Mouse (Mus musculus) spleen, adult 12 weeks (tissue): ENCODE measurements around the gene Lsamp.

Experiments used
- DNase-seq: peaks from one replicate; pipeline ENCODE4 v3.0.0; 2022; ENCODE audit warnings: low spot score

The Lsamp gene

DNA sequence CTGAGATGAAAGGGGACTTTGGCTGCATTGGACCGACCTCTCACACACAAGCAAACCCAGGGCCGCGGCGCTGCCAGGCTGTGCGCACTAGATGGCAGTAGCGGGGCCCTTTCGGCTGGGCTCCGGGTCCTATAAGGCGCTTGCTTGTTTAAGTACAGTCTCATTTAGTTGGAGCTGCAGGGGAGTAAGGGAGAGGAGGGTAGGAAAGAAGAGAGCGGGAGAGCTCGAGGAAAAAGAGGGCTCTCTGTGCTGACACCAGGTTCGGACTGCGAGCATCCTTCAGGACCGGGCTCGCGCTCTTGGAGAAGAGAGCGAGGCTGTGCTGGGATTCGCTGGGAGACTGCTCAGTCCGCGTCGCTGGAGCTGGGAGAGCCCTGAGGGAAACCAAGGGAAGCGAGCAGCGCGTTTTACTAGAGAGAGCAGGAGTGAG is at the start of gene Lsamp:
TSS of gene Lsamp (plus strand) at position 157 of the 430 bp plus-strand sequence.
- DNase-seq, result no peak

DNA sequence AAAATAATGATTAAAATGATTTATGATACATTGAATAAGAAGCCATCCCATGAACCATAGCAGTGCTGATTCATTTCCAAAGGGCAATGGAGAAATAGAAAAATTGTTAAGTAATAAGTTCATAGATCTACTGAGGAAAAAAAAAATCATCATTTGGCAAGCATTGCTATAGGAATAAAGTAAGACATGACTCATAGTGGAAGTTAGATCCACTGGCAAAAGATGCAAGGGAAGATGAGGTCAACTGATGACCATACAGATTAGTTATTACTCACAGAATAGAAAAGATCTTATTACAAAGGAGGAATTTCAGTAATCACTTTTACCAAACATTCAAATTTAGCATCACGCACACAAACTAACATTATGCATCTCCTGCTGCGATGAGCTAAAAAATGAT is 26.5 kb upstream of the Lsamp start:
- DNase-seq, result no peak

GRCm38 (mm10) chr16:39972712-39973111 is 11.4 kb upstream of the Lsamp start:
- no peak for DNase-seq

DNA sequence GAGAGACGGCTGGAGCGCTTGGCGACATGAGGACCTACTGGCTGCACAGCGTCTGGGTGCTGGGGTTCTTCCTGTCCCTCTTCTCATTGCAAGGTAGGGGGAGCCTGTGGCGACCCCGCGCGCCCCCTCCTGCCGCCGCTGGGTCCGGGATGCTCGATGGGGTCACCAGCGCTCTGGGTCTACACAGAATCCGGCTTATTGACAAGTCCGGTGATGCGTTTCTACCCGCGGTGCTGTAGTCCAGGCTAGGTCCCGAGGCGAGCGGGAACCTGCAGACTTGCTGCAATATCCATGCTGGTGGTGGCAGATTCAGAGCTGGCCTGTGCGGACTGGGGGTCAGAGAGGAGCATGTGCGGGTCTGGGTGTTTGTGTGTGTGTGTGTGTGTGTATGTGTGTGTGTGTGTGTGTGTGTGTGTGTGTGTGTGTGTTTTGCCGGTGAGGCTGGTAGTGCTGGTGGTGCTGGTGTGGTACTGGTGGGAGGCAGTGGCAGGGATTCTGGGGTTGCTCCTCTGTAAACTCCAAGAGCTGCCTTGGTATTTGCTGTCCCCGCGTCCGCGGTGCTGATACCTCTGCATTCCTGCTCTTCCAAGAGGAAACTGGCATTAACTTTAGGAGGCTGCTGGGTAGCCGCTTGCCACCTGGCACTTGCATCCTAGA is 602 bp downstream of the Lsamp start:
- no peak for DNase-seq

DNA sequence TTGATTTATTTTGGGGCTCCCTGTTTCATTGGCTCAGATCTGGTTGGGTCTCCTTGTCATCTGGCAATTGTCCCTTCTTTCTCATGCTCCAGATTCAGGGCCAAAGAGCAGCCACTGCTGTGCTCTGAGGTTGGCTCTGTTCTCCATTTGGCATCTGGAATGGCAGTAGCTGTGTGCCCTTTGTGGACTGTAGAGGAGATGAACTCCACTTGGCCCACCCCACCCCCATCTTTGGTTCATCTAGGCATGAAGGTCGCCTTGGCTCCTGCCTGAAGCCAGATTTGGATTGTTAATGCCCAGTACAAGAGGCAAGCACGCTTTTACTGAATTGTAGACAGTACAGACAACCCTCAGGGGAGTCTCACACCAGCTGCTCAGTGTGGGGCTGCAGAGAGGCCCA is 4.3 kb downstream of the Lsamp start:
- no peak for DNase-seq

DNA sequence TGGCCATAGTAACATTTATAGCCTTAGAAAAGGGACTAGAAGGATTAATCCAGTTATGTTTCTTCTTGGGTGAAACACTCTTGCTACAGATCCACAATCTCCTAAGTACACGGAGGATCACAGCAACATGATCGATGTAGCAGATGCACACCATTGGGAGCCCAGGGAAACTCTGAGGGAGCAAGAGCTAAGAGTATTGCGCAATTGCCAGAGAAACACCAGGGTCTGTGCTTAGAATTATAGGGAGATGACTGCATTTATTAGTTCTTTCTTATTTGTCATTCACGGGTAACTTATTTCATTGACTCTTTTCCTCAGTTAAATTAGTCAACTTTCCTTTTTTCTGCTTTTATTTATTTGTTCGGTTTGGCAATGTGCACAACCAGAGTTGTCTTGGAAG is 10.7 kb downstream of the Lsamp start:
- no peak for DNase-seq

DNA sequence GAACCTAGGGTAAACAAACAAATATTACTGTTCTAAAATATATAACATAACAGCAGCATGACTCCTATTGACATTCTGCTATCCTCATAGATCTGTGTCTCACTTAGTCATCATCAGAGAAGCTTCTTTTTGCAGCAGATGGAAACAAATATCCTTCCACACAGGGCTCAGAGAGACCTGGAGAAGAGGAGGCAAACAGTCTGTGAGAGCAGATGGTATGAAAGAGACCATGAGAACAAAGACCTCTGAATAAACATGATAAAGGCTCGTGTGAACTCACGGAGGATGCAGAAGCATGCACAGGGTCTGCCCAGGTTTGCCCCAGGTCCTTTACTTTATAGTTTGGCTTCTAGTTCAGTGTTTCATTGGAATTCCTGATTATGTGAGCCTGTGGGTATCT is 24.6 kb downstream of the Lsamp start:
- no peak for DNase-seq

DNA sequence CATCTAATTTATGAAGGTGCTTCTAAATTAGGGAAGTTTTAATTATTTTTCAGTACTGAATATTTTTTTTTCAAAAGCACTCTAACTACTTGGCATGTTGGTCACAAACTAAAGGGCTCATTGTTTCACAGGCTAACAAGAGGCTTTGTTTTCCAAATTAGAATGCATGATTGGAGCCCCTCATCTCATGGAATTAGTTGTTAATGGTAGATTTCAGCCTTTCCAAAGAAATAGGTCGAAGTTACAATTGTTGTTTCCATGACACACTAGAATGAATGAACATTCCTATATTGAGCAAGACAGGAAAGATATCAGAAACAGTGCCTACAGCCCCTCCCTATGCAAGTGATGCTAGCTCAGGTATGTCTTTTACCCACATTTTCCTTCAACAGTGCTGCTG is 26.9 kb downstream of the Lsamp start:
- no peak for DNase-seq

DNA sequence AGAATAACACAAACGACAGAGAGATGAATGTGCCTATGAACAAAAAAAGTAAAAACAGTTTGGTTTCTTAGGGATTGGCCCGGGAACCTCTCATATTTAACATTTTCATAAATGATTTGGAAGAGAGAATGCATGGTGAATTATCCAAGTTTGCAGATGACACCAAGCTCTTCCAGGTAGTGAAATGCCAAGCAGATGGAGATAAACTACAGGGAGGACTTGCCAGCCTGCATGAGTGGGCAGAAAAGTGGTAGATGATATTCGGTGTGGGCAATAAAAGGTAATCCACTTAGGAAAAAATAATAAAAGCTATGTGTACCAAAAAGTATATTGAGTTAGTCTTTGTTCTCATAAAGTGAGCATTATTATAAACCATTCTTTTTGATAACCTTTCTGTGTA is 38.5 kb downstream of the Lsamp start:
- no peak for DNase-seq

DNA sequence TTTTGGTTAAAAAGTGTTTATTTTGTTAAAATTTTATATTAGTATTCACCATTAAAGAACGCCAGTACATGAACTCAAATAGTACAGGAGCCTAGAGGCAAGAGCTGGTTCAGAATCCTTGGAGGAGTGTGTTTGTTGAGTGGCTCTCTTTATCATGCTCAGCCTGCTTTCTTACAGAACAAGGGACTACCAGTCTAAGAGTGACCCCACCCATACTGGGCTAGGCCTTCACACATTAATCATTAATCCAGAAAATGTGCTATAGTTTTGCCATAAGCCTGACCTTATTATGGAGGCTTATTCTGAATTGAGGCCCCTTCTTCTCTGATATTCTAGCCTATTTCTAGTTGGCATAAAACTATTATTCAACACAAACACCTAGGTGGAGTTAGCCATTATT is 52.6 kb downstream of the Lsamp start:
- no peak for DNase-seq

DNA sequence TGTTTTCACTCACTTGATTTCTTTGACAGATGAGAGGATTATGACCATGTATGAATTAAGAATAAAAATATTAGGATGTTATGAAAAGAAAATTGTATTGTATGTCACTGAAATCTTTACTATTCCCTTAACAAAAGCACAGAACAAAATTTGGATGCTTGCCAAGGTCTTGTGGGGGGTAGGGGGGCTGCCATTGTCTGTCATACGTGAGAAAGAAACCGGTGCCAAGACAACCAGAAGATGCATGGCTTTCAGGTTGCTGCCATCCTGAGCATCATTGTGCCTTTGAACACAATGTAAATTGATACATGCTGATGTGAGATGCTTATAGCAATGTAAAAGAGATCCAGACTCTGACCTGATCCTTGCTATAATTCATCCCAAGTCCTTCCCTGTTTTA is 75.4 kb downstream of the Lsamp start:
- DNase-seq, result no peak

DNA sequence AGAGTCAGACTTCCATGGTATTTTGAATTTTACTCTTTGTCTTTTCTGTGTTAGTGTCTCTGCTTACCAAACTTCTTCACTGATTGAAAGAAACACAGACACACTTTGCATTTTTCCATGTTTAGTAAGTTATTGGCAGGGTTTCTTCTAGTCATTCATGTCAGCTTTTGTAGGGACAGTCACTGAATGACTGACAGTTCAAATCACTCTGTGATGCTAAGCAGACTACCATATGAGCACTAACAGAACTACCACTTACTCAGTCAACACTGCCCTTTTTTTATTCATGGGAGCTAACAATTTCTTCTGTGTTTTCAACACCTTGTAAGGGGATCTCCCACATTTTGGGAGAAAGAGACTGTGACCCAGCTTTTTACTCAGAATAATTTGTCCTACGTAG is 75.8 kb downstream of the Lsamp start:
- no peak for DNase-seq

DNA sequence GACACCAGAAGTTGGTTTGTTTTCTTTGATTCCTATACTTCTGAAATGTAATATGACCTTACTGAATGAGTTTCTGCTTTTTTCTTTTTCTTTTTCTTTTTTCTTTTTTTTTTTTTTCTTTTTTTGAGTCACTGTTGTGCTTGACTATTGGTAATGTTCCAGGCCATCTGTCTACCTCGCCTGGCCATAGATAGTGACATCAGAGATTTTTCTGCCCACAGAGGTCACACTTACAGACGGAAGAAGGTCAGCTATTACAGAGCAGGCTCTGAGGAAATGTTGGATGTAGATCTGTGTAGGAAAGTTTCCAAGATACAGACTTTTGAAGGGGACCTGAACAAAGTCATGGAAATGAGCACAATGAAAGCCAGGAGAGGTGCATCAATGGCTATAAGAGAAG is 76.3 kb downstream of the Lsamp start:
- DNase-seq, result no peak

DNA sequence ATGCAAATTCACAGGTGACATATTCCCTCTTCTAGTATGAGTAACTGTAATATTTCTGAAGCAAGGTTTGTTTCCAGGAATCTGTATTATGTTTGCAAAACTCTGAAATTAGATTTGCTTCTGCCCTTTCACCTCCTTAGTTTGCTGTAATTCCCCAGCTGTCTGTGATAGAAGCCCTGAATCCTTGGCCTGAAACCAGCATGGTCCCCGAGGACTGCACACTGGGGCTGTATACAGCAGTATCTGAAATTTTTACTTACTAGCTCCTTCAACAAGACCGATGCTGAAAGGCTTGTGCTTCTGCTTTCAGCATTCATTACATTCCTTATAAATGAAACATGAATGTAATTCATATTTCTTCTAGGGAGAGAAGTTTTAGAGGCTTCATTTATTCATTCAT is 91.4 kb downstream of the Lsamp start:
- no peak for DNase-seq

DNA sequence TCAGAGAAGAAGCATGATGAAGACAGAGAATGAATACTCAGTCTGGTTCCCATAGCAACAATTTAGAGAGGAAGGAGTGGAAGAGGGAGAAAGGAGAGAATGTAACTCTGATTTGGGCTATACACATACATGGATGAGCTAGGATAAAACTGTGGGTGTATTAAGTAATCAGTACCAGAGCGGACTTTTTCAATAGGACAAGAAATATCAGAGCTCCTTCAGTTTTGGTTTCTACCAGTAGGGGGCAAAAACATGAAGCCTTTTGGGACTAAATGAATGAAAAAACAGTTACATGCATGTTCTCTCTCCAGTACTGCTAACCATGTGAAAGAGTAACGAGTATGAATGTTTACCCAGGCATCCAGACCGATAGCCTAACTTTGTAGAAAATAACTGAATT is 96.1 kb downstream of the Lsamp start:
- DNase-seq, result no peak

DNA sequence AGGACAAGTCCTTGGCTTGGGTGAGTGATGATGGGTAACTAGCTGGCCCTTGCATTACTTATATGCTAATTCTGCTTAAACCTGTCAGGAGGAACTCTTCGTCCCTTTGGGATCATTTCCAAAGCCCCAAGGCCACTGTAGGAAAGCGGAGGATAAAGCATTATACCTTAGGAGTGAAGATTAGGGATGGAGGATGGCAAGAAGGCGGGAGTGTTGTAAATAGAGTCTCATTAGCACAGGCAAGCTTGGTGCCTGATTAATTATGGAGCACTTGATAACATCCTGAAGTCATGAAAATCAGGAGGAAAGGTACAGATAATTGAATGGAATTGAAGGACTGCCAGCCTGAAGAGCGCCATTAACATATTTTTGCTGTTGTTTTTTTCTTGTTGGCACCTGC is 120.2 kb downstream of the Lsamp start:
- no peak for DNase-seq

- no peak for DNase-seq
Observed at GRCm38 (mm10) chr16:40182918-40183317, 198.8 kb downstream of the Lsamp start.

DNA sequence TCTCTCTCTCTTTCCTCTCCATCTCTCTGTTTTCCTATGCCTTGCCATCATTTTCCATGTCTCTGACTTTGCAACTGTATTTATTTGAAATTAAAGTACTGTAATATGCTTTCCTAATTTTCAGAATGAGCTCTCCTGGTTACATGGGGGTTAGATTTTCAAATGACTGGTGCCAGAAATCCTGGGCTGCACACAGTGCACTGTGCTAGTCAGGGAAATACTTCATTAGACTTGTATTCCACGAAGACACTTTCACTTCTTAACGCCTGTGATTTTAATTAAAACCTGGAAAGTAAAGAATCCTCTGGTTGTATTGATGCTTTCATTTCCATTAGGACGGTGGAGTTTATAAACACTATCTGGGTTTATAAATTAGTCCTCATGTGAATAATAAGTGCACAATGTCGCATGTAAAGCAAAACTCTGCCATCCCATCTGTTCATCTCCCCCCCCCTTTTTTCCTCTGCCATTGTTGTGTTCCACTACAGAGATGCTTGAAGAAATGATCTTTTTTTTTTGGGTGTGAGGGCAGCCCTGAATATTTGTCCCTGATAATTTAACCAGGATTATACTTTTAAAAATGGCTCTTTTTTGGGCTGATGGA is 203.9 kb downstream of the Lsamp start:
- DNase-seq, result no peak

DNA sequence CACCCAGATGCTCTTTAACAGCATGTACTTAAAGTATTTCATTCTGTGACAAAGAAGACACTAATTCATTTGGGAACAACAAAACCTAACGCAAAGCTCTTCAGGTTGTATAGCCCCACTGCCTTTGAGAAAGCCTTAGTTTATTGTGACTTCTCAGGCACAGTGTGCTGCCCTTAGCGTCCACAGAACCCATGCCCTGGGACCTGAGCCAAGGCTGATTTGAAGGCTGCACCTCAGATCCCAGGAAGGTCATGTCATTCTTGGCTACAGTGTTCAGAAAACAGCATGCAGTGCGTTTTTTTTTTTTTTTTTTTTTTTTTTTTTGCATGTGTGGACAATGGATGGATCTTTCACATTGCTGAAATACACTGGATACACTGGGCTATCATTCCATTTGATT is 210.2 kb downstream of the Lsamp start:
- DNase-seq, result no peak

DNA sequence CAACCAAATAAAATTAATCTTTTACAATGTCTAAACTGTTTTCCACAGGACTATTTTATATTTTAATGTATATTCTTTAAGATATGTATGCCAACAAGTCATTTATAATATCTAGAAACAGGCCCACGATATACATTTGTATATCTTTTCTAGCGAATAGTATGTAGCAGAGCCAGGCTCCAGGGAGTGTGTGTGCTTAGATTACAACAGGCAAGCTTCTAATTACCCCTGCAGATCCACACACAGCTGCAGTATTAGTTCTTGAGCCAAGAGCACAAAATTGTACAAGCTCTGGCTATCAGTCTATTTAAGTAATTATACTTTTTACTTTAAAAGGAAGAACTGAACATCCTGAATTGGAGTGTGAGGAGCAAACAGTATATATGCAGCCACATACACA is 210.7 kb downstream of the Lsamp start:
- no peak for DNase-seq

- no peak for DNase-seq
Observed at GRCm38 (mm10) chr16:40228627-40229026, 244.5 kb downstream of the Lsamp start.

- no peak for DNase-seq
Observed at GRCm38 (mm10) chr16:40233066-40233465, 248.9 kb downstream of the Lsamp start.

GRCm38 (mm10) chr16:40234151-40234895 is 250.2 kb downstream of the Lsamp start:
- no peak for DNase-seq

DNA sequence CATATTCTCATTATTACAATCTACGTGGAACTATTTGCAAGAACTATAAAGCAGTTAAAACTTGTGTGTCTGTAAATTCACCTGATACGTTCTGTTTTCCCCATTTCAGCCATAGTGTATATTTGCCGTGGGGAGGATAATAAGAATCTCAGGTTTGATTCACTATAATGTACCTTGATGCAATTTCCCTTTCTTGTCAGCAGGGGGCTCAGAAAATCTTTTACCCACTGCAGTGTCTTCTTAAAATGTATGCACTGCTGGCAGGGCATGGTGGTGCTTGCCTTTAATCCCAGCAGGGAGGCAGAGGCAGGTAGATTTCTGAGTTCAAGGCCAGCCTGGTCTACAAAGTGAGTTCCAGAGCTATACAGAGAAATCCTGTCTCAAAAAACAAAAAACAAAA is 287.7 kb downstream of the Lsamp start:
- no peak for DNase-seq
